Mouse (Mus musculus): Measurements from ENCODE around the gene Olfr213.
"Not testable (repeated sequence)": the region's sequence is repeated elsewhere in the genome, so short reads cannot be mapped to it uniquely, and the experiment has no call there.

The Olfr213 gene

GRCm38 (mm10) chr6:116538156-116538555 lies at the start of gene Olfr213:
Olfr213 (plus strand) TSS chr6:116538456.
- DNase-seq (ENCODE audit: low read depth in 2 of 2, low spot score in 2 of 2), result no peak

GRCm38 (mm10) chr6:116488791-116489190 lies 49.5 kb upstream of the Olfr213 start, which contains the start of gene Olfr211:
Olfr211 (plus strand) TSS chr6:116489091.
- no peak for DNase-seq (ENCODE audit: low read depth in 2 of 2, low spot score in 2 of 2)

DNA sequence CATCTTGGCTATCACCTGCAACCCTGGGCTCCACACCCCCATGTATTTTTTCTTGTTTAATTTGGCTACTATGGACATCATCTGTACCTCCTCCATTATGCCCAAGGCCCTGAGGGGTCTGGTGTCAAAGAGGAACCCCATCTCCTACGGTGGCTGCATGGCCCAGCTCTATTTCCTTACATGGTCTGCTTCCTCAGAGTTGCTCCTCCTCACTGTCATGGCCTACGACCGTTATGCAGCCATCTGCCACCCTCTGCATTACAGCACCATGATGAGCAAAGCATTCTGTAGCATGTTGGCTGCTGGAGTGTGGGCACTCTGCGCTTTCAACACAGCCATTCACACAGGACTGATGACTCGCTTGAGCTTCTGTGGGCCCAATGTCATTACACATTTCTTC lies 44.5 kb upstream of the Olfr213 start:
- DNase-seq (ENCODE audit: low read depth in 2 of 2, low spot score in 2 of 2), result no peak

DNA sequence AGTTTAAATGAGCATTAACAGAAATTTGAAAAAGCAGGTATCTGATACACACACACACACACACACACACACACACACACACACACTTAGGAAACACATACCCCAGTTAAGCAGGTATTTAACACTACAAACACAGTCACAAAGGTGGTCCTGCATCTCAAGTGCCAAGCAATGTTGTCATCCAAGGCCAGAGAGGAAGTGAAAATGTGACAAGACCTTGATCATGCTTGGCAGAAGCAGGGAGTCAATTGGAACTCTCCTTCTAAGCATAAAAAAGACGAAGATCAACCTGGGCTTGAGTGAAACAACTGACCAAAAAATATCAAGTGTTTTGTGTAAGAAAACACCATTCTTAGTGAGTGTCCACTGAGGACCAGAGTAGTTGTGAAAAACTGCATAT lies 42.3 kb upstream of the Olfr213 start:
- no peak for DNase-seq (ENCODE audit: low read depth in 2 of 2, low spot score in 2 of 2)

DNA sequence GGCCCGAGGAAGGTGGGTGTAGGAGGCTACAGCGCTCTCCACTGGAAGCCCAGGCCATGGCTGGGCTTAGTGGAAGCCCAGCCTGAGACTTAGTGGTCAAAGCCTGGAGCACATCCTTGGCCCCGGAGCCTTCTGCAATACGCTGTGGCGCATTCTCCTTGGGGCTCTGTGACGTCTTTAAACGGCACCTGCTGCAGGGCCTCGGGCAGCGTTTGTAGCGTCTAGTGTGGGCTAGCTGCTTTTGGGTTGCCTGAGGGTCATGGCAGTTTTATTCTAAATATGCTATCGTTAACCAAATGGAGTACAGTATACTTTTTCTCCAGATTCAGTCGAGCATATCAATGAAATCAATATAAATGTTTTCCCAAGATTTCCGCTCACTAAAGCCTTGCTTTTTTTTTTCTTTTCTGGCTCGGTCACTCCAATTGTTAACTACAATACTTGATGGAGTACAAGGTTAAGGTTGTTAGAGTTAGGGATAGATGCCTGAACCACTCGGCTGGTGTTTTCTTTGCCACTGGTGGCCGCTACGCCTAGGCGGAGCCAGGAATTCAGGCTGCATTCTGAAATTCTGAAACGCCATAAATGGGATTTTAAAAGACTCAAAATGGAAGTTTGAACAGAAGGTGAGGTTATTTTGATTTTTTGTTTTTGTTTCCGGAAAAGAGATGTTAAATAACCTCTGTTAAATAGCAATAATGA lies 31.8 kb upstream of the Olfr213 start, which contains the start of gene Olfr212:
Gene Olfr212, plus strand, starts transcription at position 215 of the 702 bp plus-strand sequence.
- not testable (repeated sequence) for DNase-seq (ENCODE audit: low read depth in 2 of 2, low spot score in 2 of 2)

GRCm38 (mm10) chr6:116514832-116515231 lies 23.4 kb upstream of the Olfr213 start:
- no peak for DNase-seq (ENCODE audit: low read depth in 2 of 2, low spot score in 2 of 2)

DNA sequence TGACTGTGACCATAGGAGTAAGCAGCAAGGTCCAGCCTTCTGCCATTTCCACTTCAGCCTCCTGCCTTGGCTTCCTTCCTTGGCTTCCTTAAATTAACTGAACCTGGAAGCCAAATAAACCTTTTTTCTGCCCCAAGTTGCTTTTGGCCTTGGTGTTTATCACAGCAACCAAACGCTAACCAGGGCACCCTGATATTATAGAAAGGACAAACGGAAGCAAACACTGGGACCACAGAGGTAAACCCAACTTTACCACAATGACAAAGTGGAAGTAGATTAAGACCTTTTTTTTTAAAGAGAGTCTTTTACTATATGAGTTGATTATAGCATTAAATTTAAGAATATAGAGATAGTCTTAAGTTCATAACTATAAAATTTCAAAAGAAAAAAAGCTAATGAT lies 4.2 kb downstream of the Olfr213 start:
- no peak for DNase-seq (ENCODE audit: low read depth in 2 of 2, low spot score in 2 of 2)

GRCm38 (mm10) chr6:116550841-116551240 lies 12.6 kb downstream of the Olfr213 start, which contains the start of gene Gm5580:
Gm5580 (plus strand) TSS chr6:116551141.
- DNase-seq (ENCODE audit: low read depth in 2 of 2, low spot score in 2 of 2), result not testable (repeated sequence)

DNA sequence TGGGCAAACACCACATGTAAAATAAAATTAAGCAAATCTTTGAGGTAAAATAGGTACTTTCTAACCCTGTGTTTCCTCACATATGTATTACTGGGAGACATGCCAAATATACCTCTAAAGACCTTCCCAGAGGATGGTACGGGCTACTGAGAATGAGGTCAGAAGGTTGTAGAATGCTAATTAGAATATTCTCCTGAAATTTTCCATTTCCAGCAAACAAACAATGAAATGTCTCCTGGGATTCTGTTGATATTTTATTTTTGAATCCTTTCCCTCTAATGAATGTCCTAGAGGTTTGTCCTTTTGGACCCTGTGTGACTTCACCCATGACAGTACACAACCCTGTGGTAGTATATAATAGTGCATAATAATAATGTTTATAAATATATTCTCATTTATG lies 15.7 kb downstream of the Olfr213 start, which contains the start of gene Olfr214:
Gene Olfr214, plus strand, starts transcription at position 301 of the 400 bp plus-strand sequence.
- DNase-seq (ENCODE audit: low read depth in 2 of 2, low spot score in 2 of 2), result no peak

- no peak for DNase-seq (ENCODE audit: low read depth in 2 of 2, low spot score in 2 of 2)
Observed at GRCm38 (mm10) chr6:116554952-116555351, 16.7 kb downstream of the Olfr213 start.

DNA sequence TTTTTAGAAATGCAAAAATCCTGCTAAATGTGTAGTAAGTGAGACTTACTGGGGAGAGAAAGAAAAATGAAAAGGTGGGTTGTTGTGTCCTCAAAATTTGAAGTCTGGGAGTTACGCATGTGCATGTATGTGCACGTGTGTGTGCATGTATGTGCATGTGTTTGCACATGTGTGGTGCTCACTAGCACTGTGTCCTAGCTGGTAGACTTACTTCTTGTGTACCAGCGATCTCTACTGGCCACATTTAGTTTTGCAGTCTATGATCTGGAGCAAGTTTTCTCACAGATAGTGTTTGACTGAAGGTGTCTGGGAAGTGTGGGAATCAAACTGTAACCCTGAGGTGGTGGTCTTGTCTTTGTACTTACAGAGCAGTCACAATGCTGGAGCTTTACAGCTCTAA lies 31.6 kb downstream of the Olfr213 start:
- DNase-seq (ENCODE audit: low read depth in 2 of 2, low spot score in 2 of 2), result no peak

- no peak for DNase-seq (ENCODE audit: low read depth in 2 of 2, low spot score in 2 of 2)
Observed at GRCm38 (mm10) chr6:116584095-116584494, 45.8 kb downstream of the Olfr213 start, which contains the start of gene Olfr215. Olfr215 (minus strand) TSS chr6:116584195.

Measured in CD8-positive naive resting alpha-beta T cell, adult 2 months (primary cell).